In genomic region chr16:8514180-8514579, GRCm38 (mm10) we compare ENCODE assay signal across 8 mouse cellular contexts. TPM values are rescaled to one million over a fixed set of nuclear protein-coding genes. Genes with fewer than 3 reads are reported as not detected.
DNase-seq lines count a peak whose midpoint lies in the region; TF ChIP-seq lines count a peak whose summit lies in the region.

No protein-coding gene starts in this region.

- TF ChIP-seq POLR2A in thymus, adult 2 months (IDR thresholded peaks at IDR 0.05; ENCODE audit: control insufficient read depth, extremely low read depth, insufficient read depth, low read length, poor library complexity) = no peak

- H3K27ac ChIP-seq in heart, embryonic 10.5 days = peak overlapping the region; percentile 85; the same call in 1 of the 2 replicates
- no peak overlapping the region for H3K27ac ChIP-seq in thymus, adult 2 months (ENCODE audit: control insufficient read depth, insufficient read depth, low read length)

- no peaks in the 10 kb centered on the region for H3K9me3 ChIP-seq in heart, embryonic 10.5 days

- peak; percentile 13 for DNase-seq in gastrocnemius, adult 18-20 months (ENCODE audit: low spot score)
- no peak for DNase-seq in gastrocnemius, postnatal 36 days
- DNase-seq in cerebellum, adult 9-10 months = peak; percentile 61
- DNase-seq in heart, embryonic 10.5 days (ENCODE audit: low spot score) = no peak
- DNase-seq in kidney, adult 9 months = peak; percentile 76
- peak; percentile 70 for DNase-seq in lung, postnatal 10 days
- no peak for DNase-seq in T-cell, adult 2 months (ENCODE audit: low spot score)
- DNase-seq in thymus, adult 2 months = no peak

- H3K27me3 ChIP-seq in heart, embryonic 10.5 days (ENCODE audit: insufficient read depth, poor library complexity, severe bottlenecking) = peaks cover 15% of the 10 kb centered on the region; the same call in 1 of the 2 replicates
- H3K27me3 ChIP-seq in thymus, adult 2 months (ENCODE audit: control insufficient read depth, insufficient read depth, low read length) = no peaks in the 10 kb centered on the region; the same call in 1 of the 2 replicates

- peak overlapping the region; percentile 73 for H3K4me3 ChIP-seq in heart, embryonic 10.5 days
- no peak overlapping the region for H3K4me3 ChIP-seq in thymus, adult 2 months (ENCODE audit: control insufficient read depth, insufficient read depth, low read length)

- H3K4me1 ChIP-seq in heart, embryonic 10.5 days = peaks cover 29% of the 10 kb centered on the region
- H3K4me1 ChIP-seq in thymus, adult 2 months (replicated peaks; ENCODE audit: control insufficient read depth, insufficient read depth, low read length) = no peaks in the 10 kb centered on the region; the same call in 1 of the 2 replicates

- H3K36me3 ChIP-seq in heart, embryonic 10.5 days = peaks cover 3% of the 10 kb centered on the region; the same call in 1 of the 2 replicates
- no peaks in the 10 kb centered on the region for H3K36me3 ChIP-seq in thymus, adult 2 months (ENCODE audit: control insufficient read depth, insufficient read depth, low read length)

- TF ChIP-seq CTCF in thymus, adult 2 months (IDR thresholded peaks at IDR 0.05; ENCODE audit: borderline replicate concordance, control insufficient read depth, extremely low read depth, insufficient read depth, low read length, poor library complexity) = no peak

- 26% methylated on average over 4 of the region's 4 CpGs for WGBS in heart, embryonic 10.5 days
- WGBS in thymus, adult 2 months = 70% methylated on average over 4 of the region's 4 CpGs

- intact Hi-C loops in gastrocnemius, postnatal 36 days (cut with DNase I) = no loop called here

RNA-seq across cellular contexts. Expression of gene Abat, which starts 1.0 kb away (rescaled TPM):
- total RNA-seq in gastrocnemius, adult 18-20 months (2021) = 1 to 10 TPM; 1.7 to 2.3 TPM
- 1 to 10 TPM; 1.9 to 2.8 TPM for total RNA-seq in gastrocnemius, postnatal 36 days (2021)
- 34.7 and 41.8 TPM in 2 replicates for polyA plus RNA-seq in heart, embryonic 10.5 days (2016; fragmentation: Nextera tagmentation; extraction: Ambion mirVana)
- 7.3 and 9.5 TPM in 2 replicates for polyA plus RNA-seq in thymus, adult 2 months (2012; rRNA removed)

RNA-seq across cellular contexts. Expression of gene Mettl22, which starts 43.6 kb away (rescaled TPM):
- 10 to 100 TPM; 77.7 to 94.2 TPM for total RNA-seq in gastrocnemius, adult 18-20 months (2021)
- 10 to 100 TPM; 73.9 to 82.4 TPM for total RNA-seq in gastrocnemius, postnatal 36 days (2021)
- polyA plus RNA-seq in heart, embryonic 10.5 days (2016; fragmentation: Nextera tagmentation; extraction: Ambion mirVana) = 38.0 and 54.3 TPM in 2 replicates
- 27.9 and 28.3 TPM in 2 replicates for polyA plus RNA-seq in thymus, adult 2 months (2012; rRNA removed)

Comparison
In these comparisons a context has a peak if more than half of its experiments do, and no peak if none do; other contexts are left out.
1. DNase-seq: peak in gastrocnemius, adult 18-20 months (single experiment), cerebellum, adult 9-10 months (single experiment), kidney, adult 9 months (single experiment) and lung, postnatal 10 days (single experiment); none in gastrocnemius, postnatal 36 days (0 of 2), heart, embryonic 10.5 days (single experiment), T-cell, adult 2 months (single experiment) and thymus, adult 2 months (single experiment).